ENCODE assay signal across 11 mouse cellular contexts in genomic region chr1:91816571-91816970, GRCm38 (mm10). TPM values are rescaled to one million over a fixed set of nuclear protein-coding genes. Genes with fewer than 3 reads are reported as not detected.
DNase-seq lines count a peak whose midpoint lies in the region.
"Had no signal": no experiment of that assay in that cellular context is flagged by ENCODE, and none has a peak within 500 bp of the region (broad histone marks: within the 10 kb centered on the region; RNA-seq: fewer than 3 reads in every experiment).

No protein-coding gene starts in this region.

- peak; percentile 27 to 33 for DNase-seq in heart, adult 9 months (ENCODE audit: low spot score in 2 of 2)
- DNase-seq in heart, postnatal 4 days, result no peak
- DNase-seq in 3134 (ENCODE audit: extremely low read depth, insufficient read length, low spot score) (peak; percentile 90), adipocyte (ENCODE audit: low spot score) (peak; percentile 45)
- DNase-seq in heart, postnatal 36 days, result peak; percentile 18 to 22
- no peak for DNase-seq in spleen, postnatal 36 days (ENCODE audit: low spot score in 2 of 2)
- DNase-seq in T-cell, adult 2 months (ENCODE audit: low spot score), result no peak
- DNase-seq in cerebellum, postnatal 36 days, result no peak
- DNase-seq: cerebellum, postnatal 10 days; left cerebral cortex, postnatal 4 days; right cerebral cortex, adult 18-20 months had no signal

- intact Hi-C loops in heart, postnatal 36 days (cut with DNase I), result no loop called here

RNA-seq across cellular contexts. Expression of gene Twist2, which starts 15.3 kb away (rescaled TPM):
- total RNA-seq in heart, postnatal 4 days (2021), result 1 to 10 TPM; 3.7 to 4.1 TPM
- total RNA-seq in heart, postnatal 36 days (2021), result 1 to 10 TPM; 1.1 to 1.7 TPM

Comparison
In these comparisons a context has a peak if more than half of its experiments do, and no peak if none do; other contexts are left out.
1. DNase-seq: peak in heart, adult 9 months (2 of 2), 3134 (single experiment), adipocyte (single experiment) and heart, postnatal 36 days (2 of 2); none in heart, postnatal 4 days (single experiment), spleen, postnatal 36 days (0 of 2), T-cell, adult 2 months (single experiment) and cerebellum, postnatal 36 days (0 of 2).